Mouse (Mus musculus) heart, adult 2 months (tissue): ENCODE measurements at regions not wholly inside any gene's neighbourhood (a gene's known extent, or its start where the extent isn't known, plus 50 kb on each side); places are given as distances from the start of the nearest gene placed in this dataset.
A peak's percentile ranks its signal among the peaks of the same experiment; 100 is the strongest.

Experiments used
- DNase-seq, 2 experiments: peaks; one replicate each; pipeline ENCODE4 v3.0.0; 2021
- H3K27ac ChIP-seq: fragments of 200-600 bp; 2 replicates; pipeline ENCODE4 v1.8.1; 2022
- H3K27me3 ChIP-seq: fragments of 200-500 bp; 2 replicates; pipeline ENCODE4 v1.6.1; 2012; ENCODE audit warnings: mild to moderate bottlenecking, low read length, inconsistent platforms, mixed read lengths; ENCODE audit not compliant: control insufficient read depth, insufficient read depth
- H3K36me3 ChIP-seq: fragments of 200-500 bp; 2 replicates; pipeline ENCODE4 v1.6.1; 2012; ENCODE audit warnings: low read length, inconsistent platforms; ENCODE audit not compliant: control insufficient read depth, insufficient read depth
- H3K4me1 ChIP-seq: fragments of 200-500 bp; 2 replicates; pipeline ENCODE4 v1.6.1; 2011; ENCODE audit warnings: low read length; ENCODE audit not compliant: control insufficient read depth, insufficient read depth
- H3K4me3 ChIP-seq: fragments of 200-600 bp; 2 replicates; pipeline ENCODE4 v1.8.1; 2022
- H3K79me2 ChIP-seq: fragments of 200-500 bp; replicated peaks from 2 replicates; pipeline ENCODE4 v1.6.1; 2012; ENCODE audit warnings: mild to moderate bottlenecking, inconsistent platforms, low read length, moderate library complexity, mixed read lengths; ENCODE audit not compliant: control insufficient read depth, insufficient read depth
- H3K9ac ChIP-seq: fragments of 200-500 bp; 2 replicates; pipeline ENCODE4 v1.6.1; 2012; ENCODE audit warnings: low read depth, mild to moderate bottlenecking, control low read depth, inconsistent platforms, low read length, mixed read lengths
- CTCF ChIP-seq: fragments of 200-600 bp; IDR thresholded peaks from 2 replicates; pipeline ENCODE4 v1.8.1; 2022; ENCODE audit warnings: antibody characterized with exemption, mild to moderate bottlenecking, moderate library complexity
- EP300 ChIP-seq: fragments of 200-500 bp; IDR thresholded peaks from 2 replicates; pipeline ENCODE4 v1.6.1; 2011; ENCODE audit warnings: low read depth, low read length, control low read depth; ENCODE audit not compliant: insufficient read depth
- POLR2A ChIP-seq: fragments of 200-500 bp; IDR thresholded peaks from 2 replicates; pipeline ENCODE4 v1.6.1; 2011; ENCODE audit warnings: mild to moderate bottlenecking, low read depth, low read length, control low read depth; ENCODE audit not compliant: insufficient read depth
- WGBS: fragments of 180-500 bp; shearing (Covaris S2); methylation state at CpG from one replicate; pipeline ENCODE4 v1.1.7; 2018; 5-methylcytosine and 5-hydroxymethylcytosine counted together
- intact Hi-C: fragments of 180-260 bp; cut with DNase I; formaldehyde crosslinking; loops from one replicate; pipeline ENCODE4 v1.15.1; 2025

DNA sequence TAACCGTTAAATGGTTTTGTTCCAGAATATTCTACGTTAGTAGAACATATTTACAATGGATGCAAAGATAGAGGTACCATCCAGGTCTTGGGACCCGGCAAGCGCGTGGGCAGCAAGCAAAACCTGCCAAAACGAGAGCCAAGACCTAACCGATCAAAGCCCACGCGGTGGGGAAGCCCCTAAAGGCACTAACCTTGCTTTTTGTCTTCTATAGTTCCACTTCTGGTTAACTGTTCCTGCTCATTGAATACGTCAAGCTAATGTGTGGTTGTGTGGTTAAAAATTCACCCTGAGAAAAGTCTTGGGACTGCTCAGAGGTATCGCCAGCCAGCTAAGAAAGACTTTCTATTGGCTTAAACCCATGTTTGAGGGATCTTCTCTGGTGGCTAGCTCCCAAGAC, 55.9 kb upstream of the Cand1 start:
- intact Hi-C loops: no loop called here

DNA sequence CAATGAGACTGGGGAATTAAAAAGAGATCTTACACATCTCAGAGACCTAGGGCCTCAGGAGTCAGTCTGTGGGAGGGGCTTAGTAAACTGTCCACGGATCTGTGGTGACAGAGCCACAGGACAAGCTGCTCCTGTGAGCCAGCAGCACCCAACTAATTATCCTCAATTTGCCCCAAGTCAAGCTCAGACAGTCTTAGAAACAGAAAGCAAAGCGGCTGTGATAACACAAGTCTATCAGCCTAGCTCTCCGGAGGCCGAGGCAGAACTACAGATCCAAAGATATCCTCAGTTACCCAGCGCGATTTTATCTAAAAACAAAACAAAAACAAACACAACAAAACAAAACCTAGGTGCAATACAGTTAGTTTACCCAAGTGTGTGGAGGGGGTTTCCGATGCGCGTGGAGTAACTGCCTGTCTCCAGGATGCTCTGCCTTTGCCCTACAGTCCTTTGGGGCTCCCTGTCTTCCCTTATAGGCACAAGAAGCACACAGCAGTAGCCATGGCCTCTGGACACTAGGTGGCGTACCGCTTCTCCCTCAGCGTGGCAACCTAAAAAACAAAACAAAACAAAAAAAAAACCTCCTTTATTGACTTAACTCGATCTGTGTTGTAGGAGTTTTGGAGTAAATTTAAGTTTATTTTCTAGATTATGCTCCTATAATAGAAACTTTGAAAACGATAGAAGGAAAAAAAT, 54.7 kb upstream of the Cand1 start:
- H3K9ac ChIP-seq: no peak overlapping the region
- WGBS: 32% methylated on average over 14 of the region's 14 CpGs
- H3K36me3 ChIP-seq: no peaks in the 10 kb centered on the region
- H3K79me2 ChIP-seq: no peaks in the 10 kb centered on the region
- TF ChIP-seq CTCF: peak; percentile 64
- no peak for TF ChIP-seq POLR2A
- H3K4me1 ChIP-seq: no peaks in the 10 kb centered on the region
- intact Hi-C loops: no loop called here
- H3K27ac ChIP-seq: no peak overlapping the region
- DNase-seq: no peak
- no peak overlapping the region for H3K4me3 ChIP-seq
- H3K27me3 ChIP-seq: no peaks in the 10 kb centered on the region

More for the DNA sequence above, 55.9 kb upstream of the Cand1 start:
- no peak overlapping the region for H3K4me3 ChIP-seq
- no peaks in the 10 kb centered on the region for H3K27me3 ChIP-seq
- WGBS: 90% methylated on average over 11 of the region's 11 CpGs
- H3K36me3 ChIP-seq: no peaks in the 10 kb centered on the region
- H3K9ac ChIP-seq: no peak overlapping the region
- no peak overlapping the region for H3K27ac ChIP-seq
- DNase-seq: no peak
- no peaks in the 10 kb centered on the region for H3K79me2 ChIP-seq
- no peak for TF ChIP-seq EP300
- TF ChIP-seq CTCF: no peak
- TF ChIP-seq POLR2A: no peak
- H3K4me1 ChIP-seq: no peaks in the 10 kb centered on the region

DNA sequence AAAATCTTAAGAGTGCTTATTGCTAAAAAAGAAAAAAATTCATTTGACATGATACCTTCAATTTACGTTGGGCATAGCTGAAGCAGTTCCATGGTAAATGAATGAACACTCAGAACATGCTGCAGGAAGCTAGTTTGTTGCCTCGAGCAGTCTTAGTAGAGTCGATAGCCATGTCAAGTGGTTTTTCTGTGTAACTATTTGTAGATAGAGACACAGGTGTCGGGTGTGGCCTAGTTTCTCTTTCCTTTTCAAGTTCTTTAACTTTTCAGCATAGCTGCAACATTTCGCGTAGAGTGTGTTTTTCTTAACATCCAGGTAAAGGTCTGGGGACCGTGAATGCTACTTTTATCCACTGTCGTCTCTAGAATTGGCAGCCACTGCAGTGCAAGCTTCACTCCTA, 53.5 kb upstream of the Cand1 start:
- Histone ChIP-seq H3K36me3 (no peaks in the 10 kb centered on the region), H3K4me3 (no peak overlapping the region), H3K27ac (no peak overlapping the region), H3K4me1 (no peaks in the 10 kb centered on the region), H3K9ac (no peak overlapping the region), H3K79me2 (no peaks in the 10 kb centered on the region), H3K27me3 (no peaks in the 10 kb centered on the region)
- intact Hi-C loops: no loop called here
- WGBS: 81% methylated on average over 8 of the region's 8 CpGs
- TF ChIP-seq EP300 (no peak), POLR2A (no peak)
- DNase-seq: no peak
